Mouse (Mus musculus): ENCODE data around the gene Tgif2. TPM values are rescaled to one million over a fixed set of nuclear protein-coding genes. Genes with fewer than 3 reads are reported as not detected.
A peak's percentile ranks its signal among the peaks of the same experiment; 100 is the strongest.

Gene Tgif2
- total and polyA plus RNA-seq, 2 experiments from 2014 or later: 8.2 to 10.8 TPM

DNA sequence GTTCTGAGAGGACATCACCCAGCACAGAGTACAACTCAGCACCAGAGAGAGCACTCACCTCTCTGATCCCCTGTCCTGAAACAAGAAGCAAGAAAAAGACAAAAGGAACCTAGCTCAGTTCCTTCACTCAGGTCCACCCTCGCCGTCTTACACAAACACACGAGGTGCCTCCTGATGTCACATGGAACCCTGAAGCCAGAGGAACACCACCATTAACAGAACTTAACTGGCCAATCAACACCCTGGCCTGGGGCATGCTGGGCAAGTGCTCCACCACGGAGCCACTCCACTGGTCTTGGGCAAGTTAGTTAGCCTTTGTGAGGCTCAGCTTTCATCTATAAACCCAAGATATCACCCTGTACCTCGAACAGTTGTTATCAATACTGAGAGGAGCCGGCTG lies 32.9 kb upstream of the Tgif2 start:
- Histone ChIP-seq H3K4me1 (ENCODE audit: insufficient read depth, low read length) (no peaks in the 10 kb centered on the region), H3K27ac (ENCODE audit: low read depth, low read length) (no peak overlapping the region), H3K4me2 (ENCODE audit: low read depth, low read length, poor library complexity, severe bottlenecking) (no peak overlapping the region), H3K27me3 (ENCODE audit: insufficient read depth, low read length) (no peaks in the 10 kb centered on the region), H3K9ac (replicated peaks; ENCODE audit: low read length, poor library complexity, severe bottlenecking) (no peak overlapping the region), H3K36me3 (ENCODE audit: insufficient read depth, low read length) (no peaks in the 10 kb centered on the region), H3K9me3 (ENCODE audit: low read length) (no peaks in the 10 kb centered on the region), H3K4me3 (ENCODE audit: low read depth, low read length) (no peak overlapping the region)
- 76% methylated on average over 6 of the region's 6 CpGs for WGBS
- no peak for TF ChIP-seq CTCF (IDR thresholded peaks at IDR 0.05)
- ATAC-seq (ENCODE audit: low FRiP score): no peak
- DNase-seq (ENCODE audit: low spot score): no peak

DNA sequence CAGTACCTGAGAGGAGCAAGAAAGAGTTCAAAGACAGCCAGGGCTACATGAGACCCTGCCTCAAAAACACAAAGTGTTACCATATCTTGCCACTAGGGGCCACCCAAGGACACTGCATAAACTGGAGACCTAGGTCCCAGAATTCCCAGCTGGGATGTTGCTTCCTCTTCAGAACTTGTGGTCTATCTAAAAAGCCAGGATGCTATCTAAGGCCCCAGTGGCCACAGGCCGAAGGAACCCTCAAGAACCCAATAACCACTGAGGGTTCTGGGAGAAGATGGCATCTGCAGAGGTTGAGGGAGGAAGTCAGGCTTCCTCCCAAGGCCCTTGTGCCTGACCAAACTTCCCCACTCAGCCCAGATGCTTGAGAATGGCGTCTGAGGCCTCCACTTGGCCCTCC lies 30.2 kb upstream of the Tgif2 start:
- Histone ChIP-seq H3K4me2 (ENCODE audit: low read depth, low read length, poor library complexity, severe bottlenecking) (no peak overlapping the region), H3K4me1 (ENCODE audit: insufficient read depth, low read length) (no peaks in the 10 kb centered on the region), H3K27me3 (ENCODE audit: insufficient read depth, low read length) (no peaks in the 10 kb centered on the region), H3K9ac (replicated peaks; ENCODE audit: low read length, poor library complexity, severe bottlenecking) (no peak overlapping the region), H3K9me3 (ENCODE audit: low read length) (no peaks in the 10 kb centered on the region), H3K27ac (ENCODE audit: low read depth, low read length) (no peak overlapping the region), H3K4me3 (ENCODE audit: low read depth, low read length) (no peak overlapping the region), H3K36me3 (ENCODE audit: insufficient read depth, low read length) (no peaks in the 10 kb centered on the region)
- DNase-seq (ENCODE audit: low spot score) (peak; percentile 86), ATAC-seq (ENCODE audit: low FRiP score) (no peak)
- WGBS: 52% methylated on average over 2 of the region's 2 CpGs
- TF ChIP-seq CTCF (IDR thresholded peaks at IDR 0.05): peak; percentile 91

DNA sequence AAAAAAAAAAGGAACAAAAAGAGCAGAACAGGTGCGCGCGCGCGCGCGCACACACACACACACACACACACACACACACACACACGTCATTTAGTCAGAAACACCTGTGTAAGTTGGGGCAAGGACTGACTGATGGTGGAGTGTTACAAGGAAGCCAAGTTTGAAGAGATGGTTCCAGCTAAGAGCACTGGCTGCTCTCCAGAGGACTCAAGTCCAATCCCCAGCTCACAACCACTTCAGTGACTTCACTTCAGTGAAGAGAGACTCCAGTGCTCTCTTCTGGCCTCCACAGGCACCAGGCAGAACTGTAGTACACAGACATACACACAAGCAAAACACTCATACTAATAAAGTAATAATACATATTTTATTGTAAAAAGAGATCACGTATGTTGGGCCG lies 29.1 kb upstream of the Tgif2 start:
- Histone ChIP-seq H3K36me3 (ENCODE audit: insufficient read depth, low read length) (no peaks in the 10 kb centered on the region), H3K9ac (replicated peaks; ENCODE audit: low read length, poor library complexity, severe bottlenecking) (no peak overlapping the region), H3K9me3 (ENCODE audit: low read length) (no peaks in the 10 kb centered on the region), H3K4me3 (ENCODE audit: low read depth, low read length) (no peak overlapping the region), H3K27me3 (ENCODE audit: insufficient read depth, low read length) (no peaks in the 10 kb centered on the region), H3K4me2 (ENCODE audit: low read depth, low read length, poor library complexity, severe bottlenecking) (no peak overlapping the region), H3K4me1 (ENCODE audit: insufficient read depth, low read length) (no peaks in the 10 kb centered on the region), H3K27ac (ENCODE audit: low read depth, low read length) (no peak overlapping the region)
- no peak for TF ChIP-seq CTCF (IDR thresholded peaks at IDR 0.05)
- ATAC-seq (ENCODE audit: low FRiP score) (no peak), DNase-seq (ENCODE audit: low spot score) (no peak)
- 97% methylated on average over 10 of the region's 10 CpGs for WGBS

DNA sequence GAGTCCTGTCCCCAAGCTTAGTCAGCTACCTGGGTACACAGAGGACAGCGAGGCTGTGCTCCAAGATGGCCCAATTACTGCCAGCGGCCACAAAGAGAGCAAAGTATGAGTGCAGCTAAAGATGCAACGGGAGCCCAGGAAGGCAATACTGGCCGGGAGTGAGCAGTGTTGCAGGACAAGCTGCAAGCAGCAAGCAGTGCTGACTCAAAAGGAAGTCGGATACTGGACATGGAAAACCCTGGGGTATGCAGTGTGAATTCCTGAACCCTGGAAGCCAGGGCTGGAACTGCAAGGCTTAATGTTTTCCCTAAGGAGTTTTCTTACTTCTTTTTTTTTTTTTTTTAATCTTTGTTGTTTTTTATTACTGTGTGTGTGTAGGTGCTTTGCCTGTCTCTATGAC lies 28.3 kb upstream of the Tgif2 start:
- DNase-seq (ENCODE audit: low spot score) (no peak), ATAC-seq (ENCODE audit: low FRiP score) (no peak)
- H3K4me1 ChIP-seq (ENCODE audit: insufficient read depth, low read length): no peaks in the 10 kb centered on the region
- no peaks in the 10 kb centered on the region for H3K36me3 ChIP-seq (ENCODE audit: insufficient read depth, low read length)
- no peaks in the 10 kb centered on the region for H3K9me3 ChIP-seq (ENCODE audit: low read length)
- no peak overlapping the region for H3K27ac ChIP-seq (ENCODE audit: low read depth, low read length)
- no peaks in the 10 kb centered on the region for H3K27me3 ChIP-seq (ENCODE audit: insufficient read depth, low read length)
- H3K9ac ChIP-seq (replicated peaks; ENCODE audit: low read length, poor library complexity, severe bottlenecking): no peak overlapping the region
- no peak for TF ChIP-seq CTCF (IDR thresholded peaks at IDR 0.05)
- 64% methylated on average over 5 of the region's 5 CpGs for WGBS
- H3K4me2 ChIP-seq (ENCODE audit: low read depth, low read length, poor library complexity, severe bottlenecking): no peak overlapping the region
- no peak overlapping the region for H3K4me3 ChIP-seq (ENCODE audit: low read depth, low read length)

DNA sequence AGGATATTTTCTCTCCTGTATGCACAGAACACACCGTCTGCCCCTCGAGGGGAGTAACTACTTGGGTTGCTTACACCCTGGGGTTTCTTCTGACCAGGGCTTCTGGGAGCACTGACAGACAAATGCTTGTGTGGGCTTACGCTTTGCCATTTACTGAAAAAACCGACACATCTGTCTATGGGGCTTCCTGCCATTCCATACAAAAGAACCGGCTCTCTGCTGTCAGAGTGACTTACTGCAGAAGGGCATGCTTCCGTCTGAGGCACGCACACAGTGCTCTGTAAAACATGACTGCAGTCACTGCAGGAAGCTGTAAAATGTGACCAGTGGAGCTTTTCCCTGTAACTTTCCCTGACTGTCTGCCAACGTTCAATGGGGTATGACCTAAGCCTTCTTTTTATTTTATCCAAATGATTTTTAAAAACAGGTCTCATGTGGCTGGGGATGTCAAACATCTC lies 25.4 kb upstream of the Tgif2 start:
- Histone ChIP-seq H3K4me1 (ENCODE audit: insufficient read depth, low read length) (no peaks in the 10 kb centered on the region), H3K4me3 (ENCODE audit: low read depth, low read length) (no peak overlapping the region), H3K9ac (replicated peaks; ENCODE audit: low read length, poor library complexity, severe bottlenecking) (no peak overlapping the region), H3K4me2 (ENCODE audit: low read depth, low read length, poor library complexity, severe bottlenecking) (no peak overlapping the region), H3K36me3 (ENCODE audit: insufficient read depth, low read length) (no peaks in the 10 kb centered on the region), H3K27me3 (ENCODE audit: insufficient read depth, low read length) (no peaks in the 10 kb centered on the region), H3K9me3 (ENCODE audit: low read length) (no peaks in the 10 kb centered on the region), H3K27ac (ENCODE audit: low read depth, low read length) (no peak overlapping the region)
- peak; percentile 11 for DNase-seq (ENCODE audit: low spot score)
- ATAC-seq (ENCODE audit: low FRiP score): no peak
- WGBS: 9% methylated on average over 8 of the region's 8 CpGs
- no peak for TF ChIP-seq CTCF (IDR thresholded peaks at IDR 0.05)

DNA sequence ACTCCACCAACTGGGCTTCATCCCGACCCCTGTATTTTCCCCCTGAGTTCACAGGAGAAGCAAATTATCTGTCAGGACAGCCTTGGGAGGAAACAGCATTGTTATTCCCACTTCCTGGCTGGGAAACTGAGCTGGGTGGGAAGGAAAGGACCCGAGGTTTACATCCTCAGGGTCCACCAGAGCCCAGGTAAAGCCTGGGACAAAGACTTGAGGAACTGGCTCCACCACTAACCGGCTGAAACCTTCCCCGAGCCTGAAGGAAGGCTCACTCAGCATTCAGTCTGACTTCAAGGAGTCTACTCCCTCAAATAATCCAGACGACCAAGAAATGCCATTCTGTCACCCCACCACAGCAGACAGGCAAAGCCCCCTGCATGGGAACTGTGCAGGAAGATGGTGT lies 24.9 kb upstream of the Tgif2 start:
- H3K4me3 ChIP-seq (ENCODE audit: low read depth, low read length): no peak overlapping the region
- no peak for ATAC-seq (ENCODE audit: low FRiP score)
- H3K27me3 ChIP-seq (ENCODE audit: insufficient read depth, low read length): no peaks in the 10 kb centered on the region
- no peak overlapping the region for H3K9ac ChIP-seq (replicated peaks; ENCODE audit: low read length, poor library complexity, severe bottlenecking)
- no peak for TF ChIP-seq CTCF (IDR thresholded peaks at IDR 0.05)
- WGBS: 34% methylated on average over 5 of the region's 5 CpGs
- H3K36me3 ChIP-seq (ENCODE audit: insufficient read depth, low read length): no peaks in the 10 kb centered on the region
- no peak for DNase-seq (ENCODE audit: low spot score)
- H3K9me3 ChIP-seq (ENCODE audit: low read length): no peaks in the 10 kb centered on the region
- no peak overlapping the region for H3K27ac ChIP-seq (ENCODE audit: low read depth, low read length)
- no peaks in the 10 kb centered on the region for H3K4me1 ChIP-seq (ENCODE audit: insufficient read depth, low read length)
- H3K4me2 ChIP-seq (ENCODE audit: low read depth, low read length, poor library complexity, severe bottlenecking): no peak overlapping the region
